Mouse (Mus musculus) spleen, postnatal 14 days (tissue): ENCODE measurements around the gene Osbp2.
"Not testable (repeated sequence)": the region's sequence is repeated elsewhere in the genome, so short reads cannot be mapped to it uniquely, and the experiment has no call there.

ENCODE experiments used
- DNase-seq, 2 experiments: peaks; one replicate each; pipeline ENCODE4 v3.0.0; 2021 to 2022; ENCODE audit warnings: low spot score in 2 of 2

The Osbp2 gene

GRCm38 (mm10) chr11:3863454-3864112 is at the start of gene Osbp2:
Gene Osbp2 (minus strand): TSS chr11:3863903.
- peak; percentile 11 to 21 for DNase-seq

- no peak for DNase-seq
These were observed 49.2 kb upstream of the Osbp2 start for GRCm38 (mm10) chr11:3912875-3913271.

- no peak for DNase-seq
These were observed 48.6 kb upstream of the Osbp2 start for GRCm38 (mm10) chr11:3912100-3912874.

GRCm38 (mm10) chr11:3911440-3911839 is 47.7 kb upstream of the Osbp2 start:
- not testable (repeated sequence) for DNase-seq

GRCm38 (mm10) chr11:3910513-3911310 is 47.0 kb upstream of the Osbp2 start:
- DNase-seq = no peak

GRCm38 (mm10) chr11:3909236-3909635 is 45.5 kb upstream of the Osbp2 start:
- no peak for DNase-seq

GRCm38 (mm10) chr11:3905446-3905845 is 41.7 kb upstream of the Osbp2 start:
- no peak for DNase-seq

GRCm38 (mm10) chr11:3904673-3905072 is 41.0 kb upstream of the Osbp2 start:
- DNase-seq = no peak

GRCm38 (mm10) chr11:3903046-3903445 is 39.3 kb upstream of the Osbp2 start:
- DNase-seq = no peak

GRCm38 (mm10) chr11:3902516-3902915 is 38.8 kb upstream of the Osbp2 start:
- no peak for DNase-seq

- DNase-seq = no peak
These were observed 36.6 kb upstream of the Osbp2 start for GRCm38 (mm10) chr11:3900296-3900695.

GRCm38 (mm10) chr11:3895933-3896332 is 32.2 kb upstream of the Osbp2 start:
- no peak for DNase-seq

GRCm38 (mm10) chr11:3895458-3895857 is 31.8 kb upstream of the Osbp2 start:
- no peak for DNase-seq

GRCm38 (mm10) chr11:3894406-3895281 is 30.9 kb upstream of the Osbp2 start, which contains the start of the genes 4921536K21Rik and Dusp18:
Gene 4921536K21Rik (minus strand): TSS chr11:3895098.
Gene Dusp18 (plus strand): TSS chr11:3895240.
- peak; percentile 57 to 69 for DNase-seq

- no peak for DNase-seq
These were observed 30.3 kb upstream of the Osbp2 start for GRCm38 (mm10) chr11:3893970-3894369.

- DNase-seq = no peak
These were observed 23.6 kb upstream of the Osbp2 start for GRCm38 (mm10) chr11:3887331-3887730.

GRCm38 (mm10) chr11:3883711-3884110 is 20.0 kb upstream of the Osbp2 start:
- DNase-seq = no peak

GRCm38 (mm10) chr11:3879836-3880235 is 16.1 kb upstream of the Osbp2 start:
- peak; percentile 21 to 56 for DNase-seq

GRCm38 (mm10) chr11:3878660-3879059 is 15.0 kb upstream of the Osbp2 start:
- no peak for DNase-seq

- no peak for DNase-seq
These were observed 12.7 kb upstream of the Osbp2 start for GRCm38 (mm10) chr11:3876419-3876818.

GRCm38 (mm10) chr11:3864343-3864742 is 640 bp upstream of the Osbp2 start:
- DNase-seq = no peak
